Mouse (Mus musculus) lung, adult 18-20 months (tissue): ENCODE data around the gene Osgin1.

Experiments
- DNase-seq, 2 experiments: peaks; one replicate each; pipeline ENCODE4 v3.0.0; 2022; ENCODE audit warnings: mixed read lengths in 2 of 2

Osgin1 gene

GRCm38 (mm10) chr8:119424199-119424733, 9.7 kb upstream of the Osgin1 start:
- no peak for DNase-seq

- DNase-seq, result peak; percentile 43 to 47
These were observed 9.2 kb upstream of the Osgin1 start for GRCm38 (mm10) chr8:119424740-119425139.

DNA sequence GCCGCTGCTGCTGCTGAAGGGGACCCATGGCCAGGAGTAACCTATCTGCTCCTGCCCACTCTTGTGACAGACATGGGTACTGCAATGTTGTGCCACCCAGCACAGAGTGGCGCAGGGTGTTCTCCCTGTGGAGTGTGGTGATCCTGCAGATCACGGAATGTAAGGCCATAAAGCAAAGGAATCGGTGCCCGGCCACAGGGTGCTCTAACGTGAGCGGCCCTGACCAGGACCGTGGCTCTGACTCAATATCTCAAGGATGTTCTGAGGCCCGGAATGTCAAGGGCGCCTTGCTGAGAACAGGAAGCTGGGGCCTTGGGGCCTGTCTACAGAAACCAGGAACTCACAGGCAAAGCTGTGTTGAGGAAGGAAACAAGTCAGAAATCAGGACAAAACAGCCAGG, 8.4 kb upstream of the Osgin1 start:
- DNase-seq, result peak; percentile 67 to 78

DNA sequence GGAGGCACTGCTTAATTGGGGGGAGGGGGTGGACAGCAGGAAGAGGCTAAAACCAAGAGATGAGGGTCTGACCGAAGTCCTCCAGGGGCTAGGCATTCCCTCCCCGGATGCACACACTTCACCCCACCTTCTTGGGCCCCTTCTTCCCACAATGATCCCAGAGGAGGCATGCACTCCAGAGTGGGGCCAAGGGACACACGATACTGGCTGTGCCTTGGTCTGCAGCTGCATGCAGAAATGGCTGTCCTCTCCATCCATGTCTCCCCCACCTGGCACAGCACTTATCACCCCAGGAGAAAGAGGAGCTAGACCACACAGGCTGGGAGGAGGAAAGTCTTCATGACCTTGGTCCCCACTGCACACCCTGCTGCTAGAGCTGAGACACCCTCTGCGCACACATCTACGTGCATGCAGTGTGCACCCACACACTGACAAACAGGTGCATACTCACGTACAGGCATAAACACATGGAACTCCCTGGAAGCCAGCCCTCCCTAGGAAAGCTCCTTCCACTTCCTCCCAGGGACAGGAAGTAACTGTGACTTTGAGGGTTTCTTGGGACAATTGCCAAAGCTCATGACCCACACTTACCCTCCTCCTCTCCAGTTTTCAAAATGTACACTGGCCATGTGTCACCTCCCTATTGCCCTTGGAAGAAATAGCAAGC, 7.7 kb upstream of the Osgin1 start:
- peak; percentile 60 to 77 for DNase-seq

GRCm38 (mm10) chr8:119427634-119428349, 6.1 kb upstream of the Osgin1 start:
- DNase-seq, result no peak

DNA sequence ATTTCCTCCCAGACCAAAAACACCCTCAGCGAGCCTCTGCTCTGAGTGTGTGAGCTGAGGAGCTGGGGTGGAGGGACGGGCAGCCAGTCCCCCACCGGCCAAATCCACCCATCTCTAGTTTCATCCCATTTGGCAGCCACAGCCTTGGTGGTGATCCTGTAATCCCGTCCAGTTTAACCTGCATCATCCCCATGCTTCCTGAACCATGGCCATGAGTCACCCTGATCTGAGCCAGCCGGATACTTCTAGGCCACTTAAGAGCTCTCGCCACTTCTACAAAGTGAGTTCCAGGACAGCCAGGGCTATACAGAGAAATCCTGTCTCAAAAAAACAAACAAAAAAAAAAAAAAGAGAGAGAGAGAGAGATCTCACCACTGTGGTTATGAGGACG, 5.6 kb upstream of the Osgin1 start:
- DNase-seq, result peak; percentile 60 to 64

DNA sequence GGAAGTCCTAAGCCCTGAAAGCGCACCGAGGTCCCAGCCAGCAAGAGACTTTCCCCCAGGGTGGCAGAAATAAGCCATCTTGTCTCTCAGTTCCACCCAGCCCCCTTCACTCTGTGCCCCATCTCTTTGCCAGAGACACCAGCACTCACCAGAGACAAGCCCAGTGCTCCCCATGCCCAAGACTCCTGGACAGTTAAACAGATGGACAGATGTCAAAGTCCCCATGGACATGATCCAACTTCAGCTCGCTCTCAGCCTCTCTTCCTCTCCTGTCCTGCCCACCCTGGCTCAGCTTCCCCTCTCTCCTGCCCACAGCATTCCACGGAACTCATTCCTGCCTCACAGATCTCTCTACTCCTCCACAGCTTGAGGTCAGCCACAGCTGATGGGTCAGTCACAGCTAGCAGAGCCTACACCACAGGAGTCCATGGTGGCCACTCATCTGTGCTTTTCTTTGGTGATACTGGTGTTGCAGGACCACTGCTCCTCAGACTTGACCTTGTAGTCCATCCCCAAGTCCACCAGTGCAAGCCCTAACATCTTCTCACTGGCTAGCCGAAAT, 5.1 kb upstream of the Osgin1 start:
- DNase-seq, result no peak

- DNase-seq, result peak in 1 of 2 experiments; percentile 56
These were observed 4.4 kb upstream of the Osgin1 start for GRCm38 (mm10) chr8:119429552-119429951.

DNA sequence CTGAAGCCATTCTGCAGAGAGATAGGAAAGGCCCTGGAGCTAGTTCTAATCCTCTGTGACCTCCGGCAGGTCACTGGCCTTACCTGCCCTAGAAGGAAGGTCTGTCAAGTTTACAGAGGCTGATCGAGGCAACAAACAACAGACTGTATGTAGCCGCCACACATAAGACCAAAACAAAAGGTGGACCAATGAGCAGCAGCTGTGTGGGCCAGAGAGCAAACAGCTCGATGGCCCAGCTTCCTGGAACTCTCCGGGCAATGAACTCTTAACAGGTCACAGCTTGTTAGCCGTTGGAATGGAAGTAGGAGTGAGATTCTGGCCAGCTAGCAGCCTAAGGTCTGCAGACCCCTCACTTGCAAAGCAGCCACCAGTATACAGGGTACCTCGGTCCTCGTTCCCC, 3.7 kb upstream of the Osgin1 start:
- no peak for DNase-seq

GRCm38 (mm10) chr8:119430690-119431089, 3.2 kb upstream of the Osgin1 start:
- DNase-seq, result no peak

- DNase-seq, result peak in 1 of 2 experiments; percentile 53
These were observed 1.6 kb upstream of the Osgin1 start for GRCm38 (mm10) chr8:119432372-119432771.

DNA sequence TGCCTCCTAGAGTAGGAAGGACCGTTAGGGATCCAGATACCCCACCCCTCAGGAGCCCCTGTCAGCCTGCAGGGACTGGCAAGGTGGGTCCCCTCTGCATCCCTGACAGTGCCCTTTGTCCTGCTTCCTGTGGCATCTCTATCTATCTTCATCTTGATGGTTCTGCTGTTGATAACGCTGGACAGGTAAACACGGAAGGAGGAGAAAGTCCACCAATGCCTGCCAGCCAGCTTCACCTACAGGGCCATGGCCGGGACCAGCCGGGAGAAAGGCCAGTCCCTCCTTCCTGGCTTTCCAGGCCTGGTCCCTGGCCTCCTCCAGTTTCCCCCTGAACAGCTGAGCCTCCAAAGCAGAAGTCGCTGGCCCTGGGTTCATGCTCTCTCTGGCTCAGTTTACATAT, 645 bp downstream of the Osgin1 start:
- no peak for DNase-seq

DNA sequence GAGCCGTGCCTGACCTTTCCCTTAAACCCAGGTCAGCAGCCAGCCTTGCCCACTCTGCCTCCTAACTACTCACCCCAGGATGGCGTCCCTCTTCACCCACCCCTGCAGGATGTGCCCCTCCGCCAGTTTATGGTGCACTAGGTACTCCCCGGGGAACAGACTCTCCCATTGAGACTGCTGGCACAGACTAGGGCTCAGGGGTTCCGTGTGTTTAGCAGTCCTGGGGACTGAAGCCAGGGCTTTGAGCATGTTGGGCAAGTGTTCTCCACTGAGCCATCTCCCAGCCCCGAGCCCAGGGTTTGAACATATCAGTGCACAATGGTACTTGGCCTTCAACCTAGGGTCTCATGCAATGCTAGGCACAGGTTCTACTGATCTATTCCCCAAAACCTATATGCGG, 1.6 kb downstream of the Osgin1 start:
- DNase-seq, result no peak

DNA sequence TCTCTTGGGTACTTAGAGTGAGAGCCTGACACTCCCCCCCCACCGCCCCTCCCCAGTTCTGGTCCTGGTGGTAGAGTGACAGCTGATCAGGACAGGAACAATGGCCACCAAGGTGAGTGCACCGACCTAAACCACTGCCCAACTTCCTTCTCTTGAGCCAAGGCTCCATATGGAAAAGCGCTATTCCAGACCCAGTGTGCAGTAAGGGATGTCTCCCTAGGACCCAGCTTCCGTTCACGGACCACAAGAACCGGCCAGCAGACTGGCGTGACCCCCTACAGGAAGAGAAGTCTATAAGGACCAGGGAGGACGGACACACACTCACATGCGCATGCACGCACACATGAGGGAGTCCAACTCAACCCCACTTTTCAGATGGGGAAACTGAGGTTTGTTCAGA, 2.4 kb downstream of the Osgin1 start:
- DNase-seq, result no peak

GRCm38 (mm10) chr8:119436933-119437332, 3.0 kb downstream of the Osgin1 start:
- peak; percentile 93 to 94 for DNase-seq

DNA sequence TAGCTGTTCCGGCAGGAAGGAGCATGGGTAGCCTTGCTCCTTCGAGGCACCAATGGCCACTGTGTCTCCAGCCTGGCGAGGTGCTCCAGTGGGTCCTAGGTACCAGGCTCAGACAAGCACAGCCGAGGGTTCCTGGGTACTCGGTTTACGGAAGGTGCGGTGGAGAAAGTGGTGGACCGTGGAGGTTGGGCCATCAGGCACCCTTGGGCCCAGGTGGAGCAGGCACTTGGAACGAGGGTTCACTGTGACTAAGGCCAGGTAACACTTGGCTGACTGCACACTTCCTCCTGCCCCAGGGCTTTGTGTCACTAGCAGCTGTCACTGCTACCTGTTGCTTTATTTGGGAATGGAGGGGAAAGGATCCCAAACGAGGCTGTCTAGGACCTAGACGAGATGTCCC, 3.6 kb downstream of the Osgin1 start:
- DNase-seq, result peak; percentile 64 to 70

DNA sequence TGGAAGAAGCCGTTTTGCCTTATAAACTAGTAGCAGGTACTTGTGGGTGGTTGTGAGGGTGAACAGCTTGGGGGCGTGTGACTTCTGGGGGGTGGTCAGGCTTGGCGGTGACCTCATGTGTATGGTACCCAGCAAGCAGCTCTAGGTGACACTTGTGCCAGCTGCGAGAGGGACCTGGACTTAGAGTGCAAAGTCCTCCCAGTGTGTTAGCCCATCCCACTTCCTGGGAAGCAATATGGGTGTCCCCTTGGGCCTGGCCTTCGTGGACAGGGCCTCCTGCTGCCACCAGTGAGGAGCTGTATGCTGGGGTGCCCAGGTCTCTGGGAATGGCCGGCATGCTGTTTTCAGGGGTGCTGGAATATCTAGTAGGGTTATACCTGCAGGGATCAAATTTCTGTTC, 5.0 kb downstream of the Osgin1 start:
- no peak for DNase-seq

DNA sequence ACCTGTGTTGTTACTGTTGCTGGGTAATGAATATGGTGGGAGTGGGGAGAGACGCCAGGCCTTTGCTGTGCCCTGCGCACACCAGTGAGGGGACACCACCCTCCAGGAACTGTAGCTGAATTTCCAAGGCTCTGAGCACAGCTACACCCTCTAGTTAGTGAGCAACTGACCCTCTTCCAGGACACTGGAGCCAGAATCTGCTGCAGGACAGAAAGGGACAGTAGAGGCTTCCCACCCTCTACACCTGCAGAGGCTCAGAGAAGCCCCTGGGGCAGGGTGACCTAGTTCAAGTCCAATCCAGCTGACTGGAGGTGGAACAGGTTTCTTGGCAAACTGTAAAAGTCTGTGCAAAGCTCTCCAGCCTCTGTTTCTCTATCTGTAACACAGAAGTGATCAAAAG, 5.5 kb downstream of the Osgin1 start:
- DNase-seq, result no peak

DNA sequence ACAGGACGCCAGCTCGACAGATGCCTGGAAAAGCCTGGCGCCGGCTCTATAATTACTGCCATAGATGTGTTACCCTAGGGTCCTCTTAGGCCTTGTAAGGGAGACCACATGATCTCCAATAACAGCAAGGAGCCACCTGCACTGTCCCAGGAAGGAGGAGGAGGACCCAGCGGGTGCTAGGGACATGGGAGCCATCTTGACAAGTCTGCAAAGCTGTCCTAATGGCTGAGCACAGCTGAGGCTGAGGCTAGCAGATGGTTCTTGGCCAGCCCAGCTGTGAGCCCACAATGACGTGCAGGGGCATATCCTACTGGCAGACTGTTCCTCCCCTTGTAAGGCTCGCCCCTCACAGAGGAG, 5.9 kb downstream of the Osgin1 start:
- DNase-seq, result no peak

GRCm38 (mm10) chr8:119440250-119440951, 6.5 kb downstream of the Osgin1 start:
- DNase-seq, result peak; percentile 81 to 88

GRCm38 (mm10) chr8:119440952-119441270, 7.0 kb downstream of the Osgin1 start:
- no peak for DNase-seq

- DNase-seq, result no peak
These were observed 8.1 kb downstream of the Osgin1 start for GRCm38 (mm10) chr8:119442013-119442412.

GRCm38 (mm10) chr8:119442970-119443369, 9.0 kb downstream of the Osgin1 start:
- no peak for DNase-seq
